Mouse (Mus musculus) C3H10T1/2 (cell line): ENCODE measurements around the gene Gm10668. TPM values are rescaled to one million over a fixed set of nuclear protein-coding genes. Genes with fewer than 3 reads are reported as not detected.

Source experiments
- polyA plus RNA-seq, 2 experiments: library from polyadenylated mRNA; unstranded; fragments of >200 nt; fragmentation: generic; extraction: Trizol; gene quantifications; one replicate each; pipeline ENCODE4 v1.2.1; 2012; ENCODE audit warnings: missing spikeins in 2 of 2

Gm10668 gene
- polyA plus RNA-seq: not detected

GRCm38 (mm10) chr7:20730524-20730923, at the start of gene Gm10668:
TSS of gene Gm10668 (minus strand) at chr7:20730624.

GRCm38 (mm10) chr7:20770885-20771284, 40.5 kb upstream of the Gm10668 start, which contains the start of gene Vmn1r112:
TSS of gene Vmn1r112 (plus strand) at chr7:20771185.

GRCm38 (mm10) chr7:20703116-20703515, 27.3 kb downstream of the Gm10668 start, which contains the start of gene Vmn1r111:
TSS of gene Vmn1r111 (minus strand) at chr7:20703216.

Other genes with a start within 250 kb of the Gm10668 start
- not detected for gene Vmn1r103, start 220.1 kb downstream of the Gm10668 start, polyA plus RNA-seq
- not detected for gene Vmn1r104, start 196.8 kb downstream of the Gm10668 start, polyA plus RNA-seq
- not detected for gene Gm5726, start 184.9 kb downstream of the Gm10668 start, polyA plus RNA-seq
- gene Gm4141, start 154.4 kb downstream of the Gm10668 start, polyA plus RNA-seq: not detected
- not detected for gene Gm4513, start 131.6 kb downstream of the Gm10668 start, polyA plus RNA-seq
- gene Vmn1r107, start 61.7 kb downstream of the Gm10668 start, polyA plus RNA-seq: not detected
- gene Vmn1r111, start 27.4 kb downstream of the Gm10668 start, polyA plus RNA-seq: not detected
- gene Vmn1r112, start 40.6 kb upstream of the Gm10668 start, polyA plus RNA-seq: not detected
- not detected for gene Vmn1r113, start 56.7 kb upstream of the Gm10668 start, polyA plus RNA-seq
- gene Vmn1r114, start 81.6 kb upstream of the Gm10668 start, polyA plus RNA-seq: not detected
- not detected for gene Vmn1r115, start 114.4 kb upstream of the Gm10668 start, polyA plus RNA-seq
- not detected for gene Vmn1r116, start 141.6 kb upstream of the Gm10668 start, polyA plus RNA-seq
- gene Vmn1r117, start 153.5 kb upstream of the Gm10668 start, polyA plus RNA-seq: not detected
- not detected for gene Vmn1r118, start 181.7 kb upstream of the Gm10668 start, polyA plus RNA-seq